Mouse (Mus musculus): ENCODE measurements around the gene Fam207a. TPM values are rescaled to one million over a fixed set of nuclear protein-coding genes. Genes with fewer than 3 reads are reported as not detected.

The Fam207a gene
- total RNA-seq, 2 experiments from 2014 or later: 11.7 to 12.0 TPM

Other genes starting within 250 kb of the Fam207a start
- gene Adarb1, start 97.5 kb downstream of the Fam207a start, total RNA-seq (2021): 10 to 100 TPM; 19.4 to 27.4 TPM
- gene Itgb2, start 14.5 kb upstream of the Fam207a start, total RNA-seq (2021): 1 to 10 TPM; 3.3 to 4.4 TPM
- 100 to 1,000 TPM; 134 to 148 TPM for gene Pttg1ip, start 65.9 kb upstream of the Fam207a start, total RNA-seq (2021)
- gene Sumo3, start 90.3 kb upstream of the Fam207a start, total RNA-seq (2021): 10 to 100 TPM; 68.3 to 79.2 TPM
- 10 to 100 TPM; 12.2 to 13.5 TPM for gene Gm49325, start 90.4 kb upstream of the Fam207a start, total RNA-seq (2021)
- 10 to 100 TPM; 57.7 to 68.8 TPM for gene Ube2g2, start 106.5 kb upstream of the Fam207a start, total RNA-seq (2021)
- gene Tspear, start 170.8 kb upstream of the Fam207a start, total RNA-seq (2021): not detected
- not detected for gene Gm19402, start 175.0 kb upstream of the Fam207a start, total RNA-seq (2021)
- gene Gm9508, start 181.4 kb upstream of the Fam207a start, total RNA-seq (2021): not detected
- gene Gm10272, start 190.8 kb upstream of the Fam207a start, total RNA-seq (2021): not detected
- gene Gm10024, start 195.7 kb upstream of the Fam207a start, total RNA-seq (2021): not detected
- not detected for gene Gm10142, start 200.0 kb upstream of the Fam207a start, total RNA-seq (2021)
- not detected for gene Krtap12-1, start 204.8 kb upstream of the Fam207a start, total RNA-seq (2021)
- gene Gm10100, start 210.7 kb upstream of the Fam207a start, total RNA-seq (2021): not detected
- gene Gm18596, start 226.9 kb upstream of the Fam207a start, total RNA-seq (2021): not detected
- gene Gm9736, start 235.6 kb upstream of the Fam207a start, total RNA-seq (2021): not detected
- gene Gm3233, start 243.9 kb upstream of the Fam207a start, total RNA-seq (2021): not detected